Mouse (Mus musculus) urinary bladder, postnatal 36 days (tissue): ENCODE measurements around the gene Gm28035.

ENCODE experiments used
- DNase-seq, 2 experiments: peaks; one replicate each; pipeline ENCODE4 v3.0.0; 2022; ENCODE audit warnings: low spot score in 2 of 2, mixed read lengths in 1 of 2

The Gm28035 gene

GRCm38 (mm10) chr2:30261064-30261736, 20.8 kb downstream of the Gm28035 start:
- no peak for DNase-seq

GRCm38 (mm10) chr2:30261921-30262839, 21.8 kb downstream of the Gm28035 start:
- DNase-seq, result no peak

- DNase-seq, result peak in 1 of 2 experiments; percentile 65
Measured at GRCm38 (mm10) chr2:30262840-30263441, 22.6 kb downstream of the Gm28035 start.

- DNase-seq, result no peak
Measured at GRCm38 (mm10) chr2:30263811-30264210, 23.4 kb downstream of the Gm28035 start.

GRCm38 (mm10) chr2:30264671-30265519, 24.5 kb downstream of the Gm28035 start:
- no peak for DNase-seq

GRCm38 (mm10) chr2:30265767-30266253, 25.4 kb downstream of the Gm28035 start, which contains the start of gene Phyhd1:
Gene Phyhd1, plus strand, starts transcription at chr2:30266203.
- DNase-seq, result peak in 1 of 2 experiments; percentile 77

- peak in 1 of 2 experiments; percentile 86 for DNase-seq
Measured at GRCm38 (mm10) chr2:30266392-30266941, 26.1 kb downstream of the Gm28035 start.

GRCm38 (mm10) chr2:30267466-30267865, 27.1 kb downstream of the Gm28035 start:
- no peak for DNase-seq

GRCm38 (mm10) chr2:30268371-30268770, 28.0 kb downstream of the Gm28035 start:
- DNase-seq, result no peak

- no peak for DNase-seq
Measured at GRCm38 (mm10) chr2:30269241-30269990, 29.0 kb downstream of the Gm28035 start.

GRCm38 (mm10) chr2:30270134-30270533, 29.8 kb downstream of the Gm28035 start:
- DNase-seq, result peak; percentile 65 to 76

- no peak for DNase-seq
Measured at GRCm38 (mm10) chr2:30280743-30281142, 40.4 kb downstream of the Gm28035 start, which contains the start of gene Gm28038. Gene Gm28038, plus strand, starts transcription at chr2:30281043.

GRCm38 (mm10) chr2:30281651-30282050, 41.3 kb downstream of the Gm28035 start:
- DNase-seq, result no peak

- DNase-seq, result no peak
Measured at GRCm38 (mm10) chr2:30283193-30283592, 42.8 kb downstream of the Gm28035 start.

GRCm38 (mm10) chr2:30285004-30285403, 44.6 kb downstream of the Gm28035 start:
- no peak for DNase-seq

GRCm38 (mm10) chr2:30285416-30286181, 45.2 kb downstream of the Gm28035 start:
- DNase-seq, result no peak

GRCm38 (mm10) chr2:30286192-30287026, 46.0 kb downstream of the Gm28035 start, which contains the start of the genes Dolk and Nup188:
Gene Dolk, minus strand, starts transcription at chr2:30286334.
Gene Nup188, plus strand, starts transcription at chr2:30286397.
- DNase-seq, result peak; percentile 95 to 96

GRCm38 (mm10) chr2:30287027-30287373, 46.6 kb downstream of the Gm28035 start:
- no peak for DNase-seq
